Mouse (Mus musculus): ENCODE data around the gene Ptprd. TPM values are rescaled to one million over a fixed set of nuclear protein-coding genes. Genes with fewer than 3 reads are reported as not detected.

Gene Ptprd
- 13.8 and 17.1 TPM in 2 replicates for polyA plus RNA-seq (2015; fragmentation: Nextera tagmentation; extraction: Ambion mirVana)

- no peaks in the 10 kb centered on the region for H3K36me3 ChIP-seq (ENCODE audit: control insufficient read depth, insufficient read depth)
- H3K27ac ChIP-seq (ENCODE audit: low read depth, low read length): no peak within 1 kb of the TSS
- H3K9ac ChIP-seq (ENCODE audit: low read depth, low read length): no peak within 1 kb of the TSS
- WGBS: 1% methylated on average over 57 of the region's 86 CpGs
- no peaks in the 10 kb centered on the region for H3K4me1 ChIP-seq (replicated peaks; ENCODE audit: control insufficient read depth, insufficient read depth, low read length)
- no peaks in the 10 kb centered on the region for H3K9me3 ChIP-seq (ENCODE audit: control insufficient read depth)
- peak within 1 kb of the TSS; percentile 45 for H3K4me3 ChIP-seq (ENCODE audit: low read depth, low read length)
- H3K27me3 ChIP-seq (replicated peaks; ENCODE audit: control insufficient read depth, insufficient read depth, low read length): peaks cover 15% of the 10 kb centered on the region; the same call in 1 of the 2 replicates
- TF ChIP-seq CTCF (IDR thresholded peaks at IDR 0.05; ENCODE audit: low read depth): 0 out of 2 replicates have a peak, but pooled peaks have one; percentile 30
- peak within 1 kb of the TSS; percentile 84 for H3K4me2 ChIP-seq (replicated peaks; ENCODE audit: low read depth)
- peak; percentile 69 for ATAC-seq
These were observed at the start of gene Ptprd for GRCm38 (mm10) chr4:78211529-78212494. Ptprd (minus strand) TSS chr4:78211961.

GRCm38 (mm10) chr4:78235820-78236219, 24.1 kb upstream of the Ptprd start:
- Histone ChIP-seq H3K36me3 (ENCODE audit: control insufficient read depth, insufficient read depth) (no peaks in the 10 kb centered on the region), H3K27ac (ENCODE audit: low read depth, low read length) (no peak overlapping the region), H3K4me3 (ENCODE audit: low read depth, low read length) (no peak overlapping the region), H3K4me2 (replicated peaks; ENCODE audit: low read depth) (no peak overlapping the region), H3K27me3 (replicated peaks; ENCODE audit: control insufficient read depth, insufficient read depth, low read length) (no peaks in the 10 kb centered on the region), H3K4me1 (replicated peaks; ENCODE audit: control insufficient read depth, insufficient read depth, low read length) (no peaks in the 10 kb centered on the region), H3K9ac (ENCODE audit: low read depth, low read length) (no peak overlapping the region), H3K9me3 (ENCODE audit: control insufficient read depth) (no peaks in the 10 kb centered on the region)
- 46% methylated on average over 2 of the region's 2 CpGs for WGBS
- TF ChIP-seq CTCF (IDR thresholded peaks at IDR 0.05; ENCODE audit: low read depth): no peak
- ATAC-seq: no peak

- no peak overlapping the region for H3K4me3 ChIP-seq (ENCODE audit: low read depth, low read length)
- no peaks in the 10 kb centered on the region for H3K9me3 ChIP-seq (ENCODE audit: control insufficient read depth)
- H3K36me3 ChIP-seq (ENCODE audit: control insufficient read depth, insufficient read depth): no peaks in the 10 kb centered on the region
- 66% methylated on average over 2 of the region's 2 CpGs for WGBS
- no peak overlapping the region for H3K4me2 ChIP-seq (replicated peaks; ENCODE audit: low read depth)
- no peak overlapping the region for H3K9ac ChIP-seq (ENCODE audit: low read depth, low read length)
- H3K4me1 ChIP-seq (replicated peaks; ENCODE audit: control insufficient read depth, insufficient read depth, low read length): no peaks in the 10 kb centered on the region
- no peak for TF ChIP-seq CTCF (IDR thresholded peaks at IDR 0.05; ENCODE audit: low read depth)
- no peak for ATAC-seq
- H3K27ac ChIP-seq (ENCODE audit: low read depth, low read length): no peak overlapping the region
- H3K27me3 ChIP-seq (replicated peaks; ENCODE audit: control insufficient read depth, insufficient read depth, low read length): no peaks in the 10 kb centered on the region
These were observed 23.6 kb upstream of the Ptprd start for GRCm38 (mm10) chr4:78235316-78235715.

GRCm38 (mm10) chr4:78234681-78235080, 22.9 kb upstream of the Ptprd start:
- no peaks in the 10 kb centered on the region for H3K4me1 ChIP-seq (replicated peaks; ENCODE audit: control insufficient read depth, insufficient read depth, low read length)
- no peak for TF ChIP-seq CTCF (IDR thresholded peaks at IDR 0.05; ENCODE audit: low read depth)
- 85% methylated on average over 1 of the region's 1 CpGs for WGBS
- ATAC-seq: no peak
- H3K36me3 ChIP-seq (ENCODE audit: control insufficient read depth, insufficient read depth): no peaks in the 10 kb centered on the region
- H3K27me3 ChIP-seq (replicated peaks; ENCODE audit: control insufficient read depth, insufficient read depth, low read length): no peaks in the 10 kb centered on the region
- no peak overlapping the region for H3K4me2 ChIP-seq (replicated peaks; ENCODE audit: low read depth)
- no peak overlapping the region for H3K9ac ChIP-seq (ENCODE audit: low read depth, low read length)
- no peaks in the 10 kb centered on the region for H3K9me3 ChIP-seq (ENCODE audit: control insufficient read depth)
- no peak overlapping the region for H3K27ac ChIP-seq (ENCODE audit: low read depth, low read length)
- H3K4me3 ChIP-seq (ENCODE audit: low read depth, low read length): no peak overlapping the region

GRCm38 (mm10) chr4:78213949-78214348, 2.2 kb upstream of the Ptprd start:
- Histone ChIP-seq H3K9ac (ENCODE audit: low read depth, low read length) (no peak overlapping the region), H3K9me3 (ENCODE audit: control insufficient read depth) (no peaks in the 10 kb centered on the region), H3K4me1 (replicated peaks; ENCODE audit: control insufficient read depth, insufficient read depth, low read length) (no peaks in the 10 kb centered on the region), H3K27me3 (replicated peaks; ENCODE audit: control insufficient read depth, insufficient read depth, low read length) (peaks cover 15% of the 10 kb centered on the region; the same call in 1 of the 2 replicates), H3K4me3 (ENCODE audit: low read depth, low read length) (no peak overlapping the region), H3K4me2 (replicated peaks; ENCODE audit: low read depth) (no peak overlapping the region), H3K27ac (ENCODE audit: low read depth, low read length) (no peak overlapping the region), H3K36me3 (ENCODE audit: control insufficient read depth, insufficient read depth) (no peaks in the 10 kb centered on the region)
- no peak for TF ChIP-seq CTCF (IDR thresholded peaks at IDR 0.05; ENCODE audit: low read depth)
- WGBS: 59% methylated on average over 4 of the region's 4 CpGs
- ATAC-seq: no peak

- no peaks in the 10 kb centered on the region for H3K36me3 ChIP-seq (ENCODE audit: control insufficient read depth, insufficient read depth)
- H3K9ac ChIP-seq (ENCODE audit: low read depth, low read length): no peak overlapping the region
- H3K4me1 ChIP-seq (replicated peaks; ENCODE audit: control insufficient read depth, insufficient read depth, low read length): no peaks in the 10 kb centered on the region
- no peak overlapping the region for H3K27ac ChIP-seq (ENCODE audit: low read depth, low read length)
- H3K9me3 ChIP-seq (ENCODE audit: control insufficient read depth): no peaks in the 10 kb centered on the region
- TF ChIP-seq CTCF (IDR thresholded peaks at IDR 0.05; ENCODE audit: low read depth): no peak
- peaks cover 15% of the 10 kb centered on the region; the same call in 1 of the 2 replicates for H3K27me3 ChIP-seq (replicated peaks; ENCODE audit: control insufficient read depth, insufficient read depth, low read length)
- no peak overlapping the region for H3K4me2 ChIP-seq (replicated peaks; ENCODE audit: low read depth)
- no peak overlapping the region for H3K4me3 ChIP-seq (ENCODE audit: low read depth, low read length)
- no peak for ATAC-seq
- whole genome bisulfite sequencing: 71% methylated on average over 4 of the region's 4 CpGs
These were observed 1.2 kb upstream of the Ptprd start for GRCm38 (mm10) chr4:78212941-78213340.
